Mouse (Mus musculus) hindbrain, embryonic 13.5 days (tissue): Measurements from ENCODE around the gene Ptov1. TPM values are rescaled to one million over a fixed set of nuclear protein-coding genes. Genes with fewer than 3 reads are reported as not detected.
A peak's percentile ranks its signal among the peaks of the same experiment; 100 is the strongest.
"Not testable (repeated sequence)": the region's sequence is repeated elsewhere in the genome, so short reads cannot be mapped to it uniquely, and the experiment has no call there.

Experiments used
- ATAC-seq: fragments of 200-750 bp; cut with Nextera tagmentation; 2 replicates; pipeline ENCODE4 v1.8.0; 2017; ENCODE audit warnings: moderate TSS enrichment; ENCODE audit not compliant: low FRiP score
- H3K27ac ChIP-seq: fragments of 300-500 bp; sonication (generic); 2 replicates; pipeline ENCODE4 v1.5.1; 2015; ENCODE audit warnings: inconsistent platforms, mild to moderate bottlenecking, moderate library complexity
- H3K27me3 ChIP-seq: fragments of 300-500 bp; sonication (generic); 2 replicates; pipeline ENCODE4 v1.6.1; 2015; ENCODE audit warnings: mild to moderate bottlenecking, inconsistent platforms
- H3K36me3 ChIP-seq: fragments of 300-500 bp; sonication (generic); 2 replicates; pipeline ENCODE4 v1.6.1; 2015; ENCODE audit warnings: mild to moderate bottlenecking, inconsistent platforms
- H3K4me1 ChIP-seq: fragments of 300-500 bp; sonication (generic); replicated peaks from 2 replicates; pipeline ENCODE4 v1.6.1; 2015; ENCODE audit warnings: inconsistent platforms
- H3K4me2 ChIP-seq: fragments of 300-500 bp; sonication (generic); 2 replicates; pipeline ENCODE4 v1.6.1; 2015; ENCODE audit warnings: inconsistent platforms, mild to moderate bottlenecking, moderate library complexity
- H3K4me3 ChIP-seq: fragments of 300-500 bp; sonication (generic); 2 replicates; pipeline ENCODE4 v1.5.1; 2015; ENCODE audit warnings: mild to moderate bottlenecking, inconsistent platforms
- H3K9ac ChIP-seq: fragments of 300-500 bp; sonication (generic); 2 replicates; pipeline ENCODE4 v1.6.1; 2015; ENCODE audit warnings: mild to moderate bottlenecking, inconsistent platforms
- H3K9me3 ChIP-seq: fragments of 300-500 bp; sonication (generic); 2 replicates; pipeline ENCODE4 v1.6.1; 2016; ENCODE audit warnings: inconsistent platforms
- WGBS: fragments of 180-500 bp; shearing (Covaris S2); methylation state at CpG from one replicate; pipeline ENCODE4 v1.1.7; 2015; 5-methylcytosine and 5-hydroxymethylcytosine counted together
- polyA plus RNA-seq: library from polyadenylated mRNA; unstranded; fragments of >200 nt; fragmentation: Nextera tagmentation; extraction: Ambion mirVana; gene quantifications from 2 replicates; pipeline ENCODE4 v1.2.1, GENCODE M21; 2015

Ptov1 gene
- polyA plus RNA-seq, 1 experiment from 2014 or later = 495 TPM

- Histone ChIP-seq H3K27me3 (no peaks in the 10 kb centered on the region), H3K4me3 (no peak overlapping the region), H3K27ac (no peak overlapping the region), H3K4me1 (peaks cover 28% of the 10 kb centered on the region), H3K4me2 (no peak overlapping the region), H3K36me3 (peaks cover 90% of the 10 kb centered on the region), H3K9ac (no peak overlapping the region), H3K9me3 (no peaks in the 10 kb centered on the region)
- 98% methylated on average over 5 of the region's 5 CpGs for WGBS
- no peak for ATAC-seq
Observed at GRCm38 (mm10) chr7:44884637-44885036, 15.0 kb upstream of the Ptov1 start.

DNA sequence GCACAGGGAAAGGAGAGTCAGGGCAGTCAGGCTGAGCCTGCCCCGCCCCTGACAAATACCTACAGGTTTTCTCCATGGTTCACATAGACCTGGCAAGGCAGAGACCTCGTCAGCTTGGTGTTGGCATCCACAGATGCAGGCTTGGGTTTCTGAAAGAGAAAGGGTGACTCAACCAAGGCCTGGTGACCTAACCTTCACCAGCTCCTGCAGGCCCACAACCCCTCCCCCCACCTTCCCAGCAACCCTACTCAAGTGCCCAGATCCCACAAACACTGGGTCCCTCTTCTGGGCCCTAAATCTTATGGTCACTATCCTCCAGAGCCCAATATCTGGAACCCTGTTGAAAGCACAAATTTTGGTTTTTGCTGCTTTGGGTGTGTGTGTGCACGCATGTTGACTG is 13.4 kb upstream of the Ptov1 start:
- Histone ChIP-seq H3K9me3 (no peaks in the 10 kb centered on the region), H3K9ac (no peak overlapping the region), H3K4me2 (no peak overlapping the region), H3K27ac (no peak overlapping the region), H3K4me1 (peaks cover 12% of the 10 kb centered on the region), H3K27me3 (no peaks in the 10 kb centered on the region), H3K4me3 (no peak overlapping the region), H3K36me3 (peaks cover 90% of the 10 kb centered on the region)
- no peak for ATAC-seq
- 96% methylated on average over 3 of the region's 3 CpGs for WGBS

GRCm38 (mm10) chr7:44877833-44878232 is 8.2 kb upstream of the Ptov1 start:
- no peak overlapping the region for H3K27ac ChIP-seq
- no peak overlapping the region for H3K4me2 ChIP-seq
- H3K9ac ChIP-seq = no peak overlapping the region
- no peak overlapping the region for H3K4me3 ChIP-seq
- no peaks in the 10 kb centered on the region for H3K9me3 ChIP-seq
- H3K36me3 ChIP-seq = peaks cover 72% of the 10 kb centered on the region
- H3K27me3 ChIP-seq = no peaks in the 10 kb centered on the region
- 89% methylated on average over 14 of the region's 14 CpGs for WGBS
- H3K4me1 ChIP-seq = no peaks in the 10 kb centered on the region
- no peak for ATAC-seq

DNA sequence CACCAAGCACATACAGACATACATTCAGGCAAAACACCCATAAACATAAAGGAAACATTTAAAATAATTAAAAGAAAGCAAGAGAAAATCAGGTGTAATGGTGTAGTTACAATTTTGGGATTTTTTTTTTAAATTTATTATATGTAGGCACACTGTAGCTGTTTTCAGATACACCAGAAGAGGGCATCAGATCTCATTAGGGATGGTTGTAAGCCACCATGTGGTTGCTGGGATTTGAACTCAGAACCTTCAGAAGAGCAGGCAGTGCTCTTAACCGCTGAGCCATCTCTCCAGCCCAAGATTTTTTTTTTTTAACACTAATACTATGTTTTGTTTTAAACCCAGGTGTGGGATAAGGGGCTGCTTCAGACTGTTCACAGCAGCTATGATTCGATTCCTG is 2.2 kb upstream of the Ptov1 start:
- H3K27me3 ChIP-seq, H3K4me2 ChIP-seq, H3K4me3 ChIP-seq, ATAC-seq, H3K9me3 ChIP-seq, H3K27ac ChIP-seq, H3K9ac ChIP-seq: not testable (repeated sequence)
- peaks cover 26% of the 10 kb centered on the region for H3K4me1 ChIP-seq
- peaks cover 11% of the 10 kb centered on the region for H3K36me3 ChIP-seq
- 90% methylated on average over 2 of the region's 2 CpGs for WGBS

- WGBS = 35% methylated on average over 1 of the region's 1 CpGs
- no peaks in the 10 kb centered on the region for H3K27me3 ChIP-seq
- peaks cover 31% of the 10 kb centered on the region for H3K4me1 ChIP-seq
- peak overlapping the region; percentile 26; the same call in 1 of the 2 replicates for H3K27ac ChIP-seq
- H3K4me2 ChIP-seq = no peak overlapping the region
- H3K9ac ChIP-seq = no peak overlapping the region
- no peak for ATAC-seq
- no peaks in the 10 kb centered on the region for H3K9me3 ChIP-seq
- H3K36me3 ChIP-seq = peaks cover 11% of the 10 kb centered on the region
- no peak overlapping the region for H3K4me3 ChIP-seq
Observed at GRCm38 (mm10) chr7:44871181-44871580, 1.6 kb upstream of the Ptov1 start.

DNA sequence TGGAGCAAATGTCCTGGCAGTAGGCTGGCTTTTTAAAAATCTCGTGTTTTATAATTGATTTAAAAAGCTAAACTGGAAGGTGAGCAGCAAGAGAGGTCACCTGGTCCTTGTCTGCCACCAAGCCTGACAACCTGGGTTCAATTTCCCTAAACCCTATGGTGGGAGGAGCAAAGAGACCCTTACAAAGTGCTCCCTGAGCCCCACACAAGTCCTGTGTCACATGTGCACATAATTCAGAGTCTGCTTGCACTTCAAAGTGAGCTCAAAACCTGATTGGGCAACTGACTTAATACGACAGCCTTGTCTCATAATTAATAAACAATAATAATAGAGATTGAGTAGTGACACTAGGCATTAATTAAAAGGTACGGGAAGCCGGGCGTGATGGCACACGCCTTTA is 1.0 kb upstream of the Ptov1 start:
- peak overlapping the region; percentile 100 for H3K27ac ChIP-seq
- H3K9me3 ChIP-seq = no peaks in the 10 kb centered on the region
- H3K4me3 ChIP-seq = peak overlapping the region; percentile 93
- peaks cover 9% of the 10 kb centered on the region for H3K36me3 ChIP-seq
- ATAC-seq = no peak
- H3K27me3 ChIP-seq = no peaks in the 10 kb centered on the region
- peaks cover 37% of the 10 kb centered on the region for H3K4me1 ChIP-seq
- WGBS = 85% methylated on average over 6 of the region's 6 CpGs
- peak overlapping the region; percentile 68 for H3K9ac ChIP-seq
- H3K4me2 ChIP-seq = peak overlapping the region; percentile 98

GRCm38 (mm10) chr7:44868919-44869696 is 480 bp downstream of the Ptov1 start:
- Histone ChIP-seq H3K4me2 (peak overlapping the region; percentile 98), H3K27ac (peak overlapping the region; percentile 100), H3K27me3 (no peaks in the 10 kb centered on the region), H3K4me3 (peak overlapping the region; percentile 93), H3K4me1 (peaks cover 52% of the 10 kb centered on the region), H3K36me3 (peaks cover 24% of the 10 kb centered on the region), H3K9ac (peak overlapping the region; percentile 99), H3K9me3 (no peaks in the 10 kb centered on the region)
- peak; percentile 34 for ATAC-seq
- under 1% methylated on average over 100 of the region's 108 CpGs for WGBS

DNA sequence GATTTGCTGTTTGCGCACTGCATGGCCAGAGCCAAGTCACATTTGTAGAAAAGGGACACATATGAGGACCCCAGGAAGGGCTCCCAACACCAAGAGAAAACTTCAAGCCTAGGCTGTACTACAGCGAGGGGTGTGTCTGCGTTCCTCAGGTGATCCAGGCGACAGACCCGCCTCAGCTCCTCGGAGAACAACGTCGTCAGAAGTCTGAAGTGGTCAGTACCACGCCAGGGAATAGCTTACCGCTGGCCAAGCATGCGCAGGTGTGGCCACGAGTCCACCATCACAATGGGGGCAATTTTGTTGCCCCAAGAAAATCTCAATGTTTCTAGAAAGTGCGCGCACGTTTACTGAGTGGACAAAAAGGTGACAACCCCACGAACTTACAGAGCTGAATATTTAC is 1.1 kb downstream of the Ptov1 start:
- Histone ChIP-seq H3K4me2 (peak overlapping the region; percentile 98), H3K27ac (peak overlapping the region; percentile 100; the same call in 1 of the 2 replicates), H3K4me3 (peak overlapping the region; percentile 93), H3K9me3 (no peaks in the 10 kb centered on the region), H3K36me3 (peaks cover 31% of the 10 kb centered on the region), H3K27me3 (no peaks in the 10 kb centered on the region), H3K4me1 (peaks cover 57% of the 10 kb centered on the region), H3K9ac (peak overlapping the region; percentile 99)
- no peak for ATAC-seq
- WGBS = 8% methylated on average over 16 of the region's 16 CpGs

- peaks cover 37% of the 10 kb centered on the region for H3K36me3 ChIP-seq
- H3K4me2 ChIP-seq = peak overlapping the region; percentile 98
- peak overlapping the region; percentile 93 for H3K4me3 ChIP-seq
- peaks cover 57% of the 10 kb centered on the region for H3K4me1 ChIP-seq
- peak overlapping the region; percentile 100; the same call in 1 of the 2 replicates for H3K27ac ChIP-seq
- no peak for ATAC-seq
- no peaks in the 10 kb centered on the region for H3K27me3 ChIP-seq
- 54% methylated on average over 9 of the region's 9 CpGs for WGBS
- peak overlapping the region; percentile 99 for H3K9ac ChIP-seq
- no peaks in the 10 kb centered on the region for H3K9me3 ChIP-seq
Observed at GRCm38 (mm10) chr7:44867802-44868201, 1.8 kb downstream of the Ptov1 start.

GRCm38 (mm10) chr7:44867010-44867702 is 2.4 kb downstream of the Ptov1 start:
- Histone ChIP-seq H3K4me1 (peaks cover 57% of the 10 kb centered on the region), H3K9me3 (no peaks in the 10 kb centered on the region), H3K36me3 (peaks cover 44% of the 10 kb centered on the region), H3K27ac (peak overlapping the region; percentile 30; the same call in 1 of the 2 replicates), H3K9ac (peak overlapping the region; percentile 99), H3K4me3 (peak overlapping the region; percentile 93), H3K27me3 (no peaks in the 10 kb centered on the region), H3K4me2 (peak overlapping the region; percentile 98)
- 79% methylated on average over 19 of the region's 19 CpGs for WGBS
- no peak for ATAC-seq

DNA sequence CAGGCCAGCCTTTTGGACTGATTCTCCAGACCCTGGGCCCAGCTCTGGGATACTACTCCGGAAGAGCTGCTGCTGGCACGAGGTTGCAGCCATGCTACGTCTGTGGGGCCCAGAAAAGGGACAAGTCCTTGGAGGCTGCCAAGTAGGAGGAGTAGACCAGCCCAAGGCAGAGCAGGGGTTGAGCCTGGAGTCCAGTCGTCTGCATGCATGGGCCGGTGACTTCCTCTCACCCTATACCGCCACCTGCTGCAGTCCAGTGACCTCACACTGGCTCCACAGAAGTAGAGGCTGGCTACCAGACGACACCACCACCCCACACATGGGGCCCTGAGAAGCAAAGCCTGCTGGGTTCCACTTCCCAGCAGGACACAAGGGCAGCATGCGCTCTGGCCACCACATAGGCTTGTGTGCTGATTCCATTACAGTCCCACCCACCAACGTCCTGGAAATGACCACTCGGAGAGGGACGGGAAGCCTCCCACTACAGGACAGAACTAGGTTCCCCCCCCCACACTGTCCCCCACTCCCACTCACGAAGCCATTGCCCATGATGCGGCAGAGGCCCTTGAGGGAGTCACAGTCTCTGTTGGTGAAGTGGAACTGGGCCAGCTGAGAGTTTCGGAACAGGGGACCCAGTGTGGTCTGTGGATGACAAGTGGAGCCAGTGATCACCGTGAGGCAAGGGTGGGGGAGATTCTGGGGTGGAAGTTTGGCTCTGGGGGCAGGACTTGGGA is 3.1 kb downstream of the Ptov1 start:
- ATAC-seq = no peak
- Histone ChIP-seq H3K27ac (peak overlapping the region; percentile 67), H3K27me3 (no peaks in the 10 kb centered on the region), H3K9me3 (no peaks in the 10 kb centered on the region), H3K36me3 (peaks cover 51% of the 10 kb centered on the region), H3K4me2 (peak overlapping the region; percentile 98), H3K4me1 (peaks cover 58% of the 10 kb centered on the region), H3K4me3 (peak overlapping the region; percentile 93), H3K9ac (peak overlapping the region; percentile 99)
- WGBS = 58% methylated on average over 15 of the region's 15 CpGs
